Mouse (Mus musculus): ENCODE measurements around the gene Sln. TPM values are rescaled to one million over a fixed set of nuclear protein-coding genes. Genes with fewer than 3 reads are reported as not detected.

Gene Sln
- polyA plus RNA-seq, 1 experiment from 2014 or later, result 2.0 TPM

DNA sequence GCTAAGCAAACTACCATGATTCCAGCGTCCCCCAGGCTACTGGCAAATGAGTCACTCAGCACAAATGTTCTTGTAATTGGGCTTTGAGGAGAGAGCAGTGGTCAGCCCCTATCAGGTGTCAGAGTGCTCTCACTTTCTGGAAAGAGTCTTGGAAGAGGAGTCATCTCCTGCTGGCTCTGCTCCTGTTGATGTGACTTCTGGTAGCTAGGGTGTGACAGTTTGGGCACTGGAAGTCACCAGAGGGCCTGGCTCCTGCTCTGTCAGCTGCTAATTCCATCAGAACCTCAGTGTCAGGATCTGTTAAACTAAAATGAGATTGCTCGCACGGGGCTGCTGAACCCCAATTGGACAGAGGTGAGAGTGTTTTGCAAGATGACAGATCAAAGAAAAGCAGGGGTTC is 14.9 kb upstream of the Sln start:
- no peak overlapping the region for H3K4me2 ChIP-seq (ENCODE audit: low read depth, low read length)
- no peaks in the 10 kb centered on the region for H3K27me3 ChIP-seq (ENCODE audit: control insufficient read depth, insufficient read depth, low read length)
- no peaks in the 10 kb centered on the region for H3K9me3 ChIP-seq (replicated peaks; ENCODE audit: control insufficient read depth, low read length)
- H3K4me1 ChIP-seq (ENCODE audit: control insufficient read depth, insufficient read depth, low read length), result no peaks in the 10 kb centered on the region
- H3K4me3 ChIP-seq (ENCODE audit: low read depth, low read length), result no peak overlapping the region
- H3K27ac ChIP-seq (replicated peaks; ENCODE audit: low read depth, low read length), result no peak overlapping the region
- whole genome bisulfite sequencing, result 58% methylated on average over 3 of the region's 3 CpGs
- H3K9ac ChIP-seq (replicated peaks; ENCODE audit: low read length), result no peak overlapping the region
- H3K36me3 ChIP-seq (replicated peaks; ENCODE audit: control insufficient read depth, insufficient read depth, low read depth, low read length), result no peaks in the 10 kb centered on the region
- ATAC-seq (replicated peaks; ENCODE audit: insufficient number of reproducible peaks, low FRiP score, low TSS enrichment, low read depth) (no peak), DNase-seq (ENCODE audit: low spot score) (no peak)

DNA sequence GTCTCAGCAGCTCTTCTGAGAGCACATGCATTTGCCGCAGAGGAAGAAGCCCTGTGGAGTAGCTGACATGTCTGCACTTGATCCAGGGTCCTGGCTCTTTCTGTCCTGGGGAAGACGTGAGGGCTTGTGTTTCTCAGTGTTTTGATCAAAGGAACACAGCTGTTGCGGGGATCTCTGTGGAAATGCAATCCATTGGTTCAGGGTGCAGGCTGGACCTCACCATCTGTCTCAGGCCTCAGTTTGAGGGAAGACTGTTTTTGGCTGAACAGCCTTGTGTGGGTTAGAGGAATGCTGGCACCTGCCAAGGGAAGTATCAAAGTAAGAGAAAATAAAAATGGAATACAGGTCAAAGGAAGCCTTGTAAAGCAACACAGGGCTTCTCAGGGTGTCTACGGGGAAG is 14.0 kb upstream of the Sln start:
- Histone ChIP-seq H3K9ac (replicated peaks; ENCODE audit: low read length) (no peak overlapping the region), H3K27ac (replicated peaks; ENCODE audit: low read depth, low read length) (no peak overlapping the region), H3K4me3 (ENCODE audit: low read depth, low read length) (no peak overlapping the region), H3K36me3 (replicated peaks; ENCODE audit: control insufficient read depth, insufficient read depth, low read depth, low read length) (no peaks in the 10 kb centered on the region), H3K4me2 (ENCODE audit: low read depth, low read length) (no peak overlapping the region), H3K9me3 (replicated peaks; ENCODE audit: control insufficient read depth, low read length) (no peaks in the 10 kb centered on the region), H3K4me1 (ENCODE audit: control insufficient read depth, insufficient read depth, low read length) (no peaks in the 10 kb centered on the region), H3K27me3 (ENCODE audit: control insufficient read depth, insufficient read depth, low read length) (no peaks in the 10 kb centered on the region)
- ATAC-seq (replicated peaks; ENCODE audit: insufficient number of reproducible peaks, low FRiP score, low TSS enrichment, low read depth) (no peak), DNase-seq (ENCODE audit: low spot score) (no peak)
- 59% methylated on average over 4 of the region's 4 CpGs for WGBS

- H3K4me1 ChIP-seq (ENCODE audit: control insufficient read depth, insufficient read depth, low read length), result no peaks in the 10 kb centered on the region
- no peaks in the 10 kb centered on the region for H3K27me3 ChIP-seq (ENCODE audit: control insufficient read depth, insufficient read depth, low read length)
- ATAC-seq (replicated peaks; ENCODE audit: insufficient number of reproducible peaks, low FRiP score, low TSS enrichment, low read depth) (no peak), DNase-seq (ENCODE audit: low spot score) (no peak)
- H3K4me2 ChIP-seq (ENCODE audit: low read depth, low read length), result no peak overlapping the region
- no peaks in the 10 kb centered on the region for H3K36me3 ChIP-seq (replicated peaks; ENCODE audit: control insufficient read depth, insufficient read depth, low read depth, low read length)
- WGBS, result 73% methylated on average over 8 of the region's 8 CpGs
- H3K27ac ChIP-seq (replicated peaks; ENCODE audit: low read depth, low read length), result no peak overlapping the region
- H3K4me3 ChIP-seq (ENCODE audit: low read depth, low read length), result no peak overlapping the region
- H3K9me3 ChIP-seq (replicated peaks; ENCODE audit: control insufficient read depth, low read length), result no peaks in the 10 kb centered on the region
- no peak overlapping the region for H3K9ac ChIP-seq (replicated peaks; ENCODE audit: low read length)
Observed at GRCm38 (mm10) chr9:53838816-53839215, 11.1 kb upstream of the Sln start.

GRCm38 (mm10) chr9:53848548-53848947 is 1.4 kb upstream of the Sln start:
- no peak overlapping the region for H3K4me2 ChIP-seq (ENCODE audit: low read depth, low read length)
- H3K9me3 ChIP-seq (replicated peaks; ENCODE audit: control insufficient read depth, low read length), result no peaks in the 10 kb centered on the region
- H3K4me3 ChIP-seq (ENCODE audit: low read depth, low read length), result no peak overlapping the region
- no peak overlapping the region for H3K9ac ChIP-seq (replicated peaks; ENCODE audit: low read length)
- H3K27ac ChIP-seq (replicated peaks; ENCODE audit: low read depth, low read length), result no peak overlapping the region
- ATAC-seq (replicated peaks; ENCODE audit: insufficient number of reproducible peaks, low FRiP score, low TSS enrichment, low read depth), result no peak
- DNase-seq (ENCODE audit: low spot score), result no peak
- no peaks in the 10 kb centered on the region for H3K4me1 ChIP-seq (ENCODE audit: control insufficient read depth, insufficient read depth, low read length)
- WGBS, result 82% methylated on average over 8 of the region's 8 CpGs
- H3K36me3 ChIP-seq (replicated peaks; ENCODE audit: control insufficient read depth, insufficient read depth, low read depth, low read length), result no peaks in the 10 kb centered on the region
- no peaks in the 10 kb centered on the region for H3K27me3 ChIP-seq (ENCODE audit: control insufficient read depth, insufficient read depth, low read length)

GRCm38 (mm10) chr9:53852158-53852557 is 2.2 kb downstream of the Sln start:
- no peak overlapping the region for H3K27ac ChIP-seq (replicated peaks; ENCODE audit: low read depth, low read length)
- WGBS, result 83% methylated on average over 4 of the region's 4 CpGs

DNA sequence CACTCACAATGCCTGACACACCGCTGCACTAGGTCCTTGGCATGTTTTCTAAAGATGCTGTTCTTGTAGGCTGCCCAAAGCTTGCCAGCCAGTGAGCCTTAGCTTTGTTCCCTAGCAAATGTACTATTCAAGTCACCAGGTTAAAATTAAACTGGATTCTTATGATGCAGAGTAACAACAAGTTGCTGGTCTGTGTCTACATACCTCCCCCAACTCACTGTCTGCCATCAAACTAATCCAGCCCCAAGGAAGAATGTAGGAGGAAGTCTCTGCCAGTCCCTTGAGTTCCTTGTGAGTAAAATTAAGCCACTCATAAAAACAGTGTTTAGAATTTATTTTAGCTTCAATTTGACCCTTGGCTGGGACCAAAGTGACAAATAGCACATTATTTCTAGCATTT is 3.7 kb downstream of the Sln start:
- Histone ChIP-seq H3K36me3 (replicated peaks; ENCODE audit: control insufficient read depth, insufficient read depth, low read depth, low read length) (no peaks in the 10 kb centered on the region), H3K9ac (replicated peaks; ENCODE audit: low read length) (no peak overlapping the region), H3K27ac (replicated peaks; ENCODE audit: low read depth, low read length) (no peak overlapping the region), H3K4me3 (ENCODE audit: low read depth, low read length) (no peak overlapping the region), H3K4me1 (ENCODE audit: control insufficient read depth, insufficient read depth, low read length) (no peaks in the 10 kb centered on the region), H3K27me3 (ENCODE audit: control insufficient read depth, insufficient read depth, low read length) (no peaks in the 10 kb centered on the region), H3K4me2 (ENCODE audit: low read depth, low read length) (no peak overlapping the region), H3K9me3 (replicated peaks; ENCODE audit: control insufficient read depth, low read length) (no peaks in the 10 kb centered on the region)
- 95% methylated on average over 1 of the region's 1 CpGs for WGBS
- ATAC-seq (replicated peaks; ENCODE audit: insufficient number of reproducible peaks, low FRiP score, low TSS enrichment, low read depth) (no peak), DNase-seq (ENCODE audit: low spot score) (no peak)

More at GRCm38 (mm10) chr9:53852158-53852557, 2.2 kb downstream of the Sln start:
- Histone ChIP-seq H3K27me3 (ENCODE audit: control insufficient read depth, insufficient read depth, low read length) (no peaks in the 10 kb centered on the region), H3K9me3 (replicated peaks; ENCODE audit: control insufficient read depth, low read length) (no peaks in the 10 kb centered on the region), H3K4me1 (ENCODE audit: control insufficient read depth, insufficient read depth, low read length) (no peaks in the 10 kb centered on the region), H3K4me2 (ENCODE audit: low read depth, low read length) (no peak overlapping the region), H3K4me3 (ENCODE audit: low read depth, low read length) (no peak overlapping the region), H3K36me3 (replicated peaks; ENCODE audit: control insufficient read depth, insufficient read depth, low read depth, low read length) (no peaks in the 10 kb centered on the region), H3K9ac (replicated peaks; ENCODE audit: low read length) (no peak overlapping the region)
- DNase-seq (ENCODE audit: low spot score), result no peak
- ATAC-seq (replicated peaks; ENCODE audit: insufficient number of reproducible peaks, low FRiP score, low TSS enrichment, low read depth), result no peak

DNA sequence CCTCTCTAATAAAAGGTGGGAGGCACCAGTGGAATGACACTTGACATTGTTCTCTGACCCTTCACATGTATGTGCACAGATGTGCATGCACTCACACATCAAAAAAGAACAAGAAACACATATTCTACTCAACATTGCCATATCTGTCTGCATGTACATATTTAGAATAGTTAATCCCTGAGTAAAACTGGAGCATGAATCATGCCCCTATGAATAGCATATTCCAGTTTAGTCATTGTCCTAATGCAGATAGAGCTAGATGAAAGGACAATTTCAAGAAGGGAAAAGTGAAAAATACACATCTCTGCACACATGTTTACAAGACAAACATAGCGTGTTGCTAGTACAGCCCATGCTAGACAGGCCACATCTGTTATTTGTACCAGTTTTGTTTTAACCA is 4.6 kb downstream of the Sln start:
- DNase-seq (ENCODE audit: low spot score) (no peak), ATAC-seq (replicated peaks; ENCODE audit: insufficient number of reproducible peaks, low FRiP score, low TSS enrichment, low read depth) (no peak)
- no peaks in the 10 kb centered on the region for H3K9me3 ChIP-seq (replicated peaks; ENCODE audit: control insufficient read depth, low read length)
- H3K27me3 ChIP-seq (ENCODE audit: control insufficient read depth, insufficient read depth, low read length), result no peaks in the 10 kb centered on the region
- H3K27ac ChIP-seq (replicated peaks; ENCODE audit: low read depth, low read length), result no peak overlapping the region
- H3K36me3 ChIP-seq (replicated peaks; ENCODE audit: control insufficient read depth, insufficient read depth, low read depth, low read length), result no peaks in the 10 kb centered on the region
- no peak overlapping the region for H3K9ac ChIP-seq (replicated peaks; ENCODE audit: low read length)
- H3K4me1 ChIP-seq (ENCODE audit: control insufficient read depth, insufficient read depth, low read length), result no peaks in the 10 kb centered on the region
- H3K4me2 ChIP-seq (ENCODE audit: low read depth, low read length), result no peak overlapping the region
- no peak overlapping the region for H3K4me3 ChIP-seq (ENCODE audit: low read depth, low read length)
- 89% methylated on average over 1 of the region's 1 CpGs for WGBS

- no peaks in the 10 kb centered on the region for H3K4me1 ChIP-seq (ENCODE audit: control insufficient read depth, insufficient read depth, low read length)
- no peaks in the 10 kb centered on the region for H3K9me3 ChIP-seq (replicated peaks; ENCODE audit: control insufficient read depth, low read length)
- H3K27me3 ChIP-seq (ENCODE audit: control insufficient read depth, insufficient read depth, low read length), result no peaks in the 10 kb centered on the region
- no peaks in the 10 kb centered on the region for H3K36me3 ChIP-seq (replicated peaks; ENCODE audit: control insufficient read depth, insufficient read depth, low read depth, low read length)
- DNase-seq (ENCODE audit: low spot score) (no peak), ATAC-seq (replicated peaks; ENCODE audit: insufficient number of reproducible peaks, low FRiP score, low TSS enrichment, low read depth) (no peak)
- no peak overlapping the region for H3K27ac ChIP-seq (replicated peaks; ENCODE audit: low read depth, low read length)
- no peak overlapping the region for H3K4me3 ChIP-seq (ENCODE audit: low read depth, low read length)
- 78% methylated on average over 5 of the region's 5 CpGs for WGBS
- no peak overlapping the region for H3K9ac ChIP-seq (replicated peaks; ENCODE audit: low read length)
- no peak overlapping the region for H3K4me2 ChIP-seq (ENCODE audit: low read depth, low read length)
Observed at GRCm38 (mm10) chr9:53857864-53858263, 7.9 kb downstream of the Sln start.
